Mouse (Mus musculus) hematopoietic multipotent progenitor cell, adult 10-12 weeks (in vitro differentiated cells): ENCODE measurements around the gene Ms4a10. TPM values are rescaled to one million over a fixed set of nuclear protein-coding genes. Genes with fewer than 3 reads are reported as not detected.

Experiments
- polyA plus RNA-seq: library from polyadenylated mRNA; stranded (reverse); fragments of >175 nt; gene quantifications from 2 replicates; pipeline ENCODE4 v1.2.3, GENCODE M21; 2012; ENCODE audit warnings: low replicate concordance

The Ms4a10 gene
- polyA plus RNA-seq: not detected in 2 replicates

GRCm38 (mm10) chr19:10974238-10974865 is at the start of gene Ms4a10:
Gene Ms4a10, minus strand, starts transcription at chr19:10974670.

GRCm38 (mm10) chr19:11017891-11018290 is 43.4 kb upstream of the Ms4a10 start, which contains the start of gene Ms4a18:
Gene Ms4a18, minus strand, starts transcription at chr19:11018031.

DNA sequence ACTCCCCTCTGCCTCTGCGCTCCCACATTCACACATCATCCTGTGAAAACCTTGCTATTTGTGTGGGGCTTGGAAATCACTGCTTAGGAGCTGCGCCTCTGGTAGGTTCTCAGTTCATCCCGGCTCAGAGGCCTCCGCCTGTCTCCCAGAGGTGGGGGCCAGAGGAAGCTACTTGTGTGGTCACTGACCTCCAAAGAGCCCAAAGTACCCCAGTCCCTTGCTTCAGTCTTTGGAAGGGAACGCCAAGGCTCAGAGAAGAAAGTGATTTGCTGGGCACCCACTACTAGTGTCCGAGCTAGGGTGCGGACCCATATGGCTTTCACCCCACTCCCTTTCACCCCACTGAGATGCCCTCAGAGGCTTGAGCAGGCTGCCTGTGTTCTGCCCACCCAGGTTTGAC is 18.7 kb upstream of the Ms4a10 start, which contains the start of gene Ms4a15:
Gene Ms4a15, minus strand, starts transcription at position 101 of the 400 bp plus-strand sequence.

GRCm38 (mm10) chr19:10949112-10949511 is 25.4 kb downstream of the Ms4a10 start, which contains the start of gene Ccdc86:
Gene Ccdc86, minus strand, starts transcription at chr19:10949266.

GRCm38 (mm10) chr19:10937110-10937563 is 37.3 kb downstream of the Ms4a10 start, which contains the start of gene Ptgdr2:
Gene Ptgdr2, plus strand, starts transcription at chr19:10937160.

GRCm38 (mm10) chr19:10920532-10920931 is 53.9 kb downstream of the Ms4a10 start, which contains the start of gene Zp1:
Gene Zp1, minus strand, starts transcription at chr19:10920632.

Other genes with a start within 250 kb of the Ms4a10 start
- 65.3 and 138 TPM in 2 replicates for gene Cd5, start 235.7 kb downstream of the Ms4a10 start, polyA plus RNA-seq
- gene Cd6, start 144.6 kb downstream of the Ms4a10 start, polyA plus RNA-seq: 32.4 and 49.5 TPM in 2 replicates
- gene Slc15a3, start 134.9 kb downstream of the Ms4a10 start, polyA plus RNA-seq: 35.4 and 37.5 TPM in 2 replicates
- 1.1 and 3.4 TPM in 2 replicates for gene Tmem132a, start 104.7 kb downstream of the Ms4a10 start, polyA plus RNA-seq
- 38.3 and 43.0 TPM in 2 replicates for gene Tmem109, start 92.7 kb downstream of the Ms4a10 start, polyA plus RNA-seq
- gene Prpf19, start 79.4 kb downstream of the Ms4a10 start, polyA plus RNA-seq: 37.0 and 46.0 TPM in 2 replicates
- not detected in 2 replicates for gene Zp1, start 54.0 kb downstream of the Ms4a10 start, polyA plus RNA-seq
- gene Ptgdr2, start 37.5 kb downstream of the Ms4a10 start, polyA plus RNA-seq: 0.04 and 0.27 TPM in 2 replicates
- gene Ccdc86, start 25.4 kb downstream of the Ms4a10 start, polyA plus RNA-seq: 15.1 and 30.6 TPM in 2 replicates
- 0.35 TPM in 1 of 2 replicates, not detected in the other for gene Ms4a15, start 18.6 kb upstream of the Ms4a10 start, polyA plus RNA-seq
- not detected in 2 replicates for gene Ms4a18, start 43.4 kb upstream of the Ms4a10 start, polyA plus RNA-seq
- gene Ms4a8a, start 106.4 kb upstream of the Ms4a10 start, polyA plus RNA-seq: 0.25 and 0.67 TPM in 2 replicates
- gene 1700017D01Rik, start 156.2 kb upstream of the Ms4a10 start, polyA plus RNA-seq: not detected in 2 replicates
- gene 1700025F22Rik, start 190.7 kb upstream of the Ms4a10 start, polyA plus RNA-seq: not detected in 2 replicates
- gene Ms4a13, start 222.1 kb upstream of the Ms4a10 start, polyA plus RNA-seq: not detected in 2 replicates